Mouse (Mus musculus): ENCODE measurements around the gene Mrvi1. TPM values are rescaled to one million over a fixed set of nuclear protein-coding genes. Genes with fewer than 3 reads are reported as not detected.

Gene Mrvi1
- polyA plus RNA-seq, 1 experiment: 2.0 TPM

- H3K27ac ChIP-seq (ENCODE audit: control insufficient read depth, insufficient read depth, low read depth, low read length): no peak overlapping the region
- H3K36me3 ChIP-seq (ENCODE audit: control insufficient read depth, insufficient read depth, low read length): peaks cover 3% of the 10 kb centered on the region
- H3K4me1 ChIP-seq (ENCODE audit: control insufficient read depth, insufficient read depth, low read length): no peaks in the 10 kb centered on the region
- no peak overlapping the region for H3K4me3 ChIP-seq (ENCODE audit: control insufficient read depth, low read depth, low read length)
- no peaks in the 10 kb centered on the region for H3K27me3 ChIP-seq (ENCODE audit: control insufficient read depth, insufficient read depth, low read length)
- TF ChIP-seq CTCF (IDR thresholded peaks at IDR 0.05; ENCODE audit: control insufficient read depth, insufficient read depth, insufficient replicate concordance, low read depth, low read length) (no peak), POLR2A (IDR thresholded peaks at IDR 0.05; ENCODE audit: control insufficient read depth, low read depth, low read length) (no peak)
These were observed 158.0 kb downstream of the Mrvi1 start for GRCm38 (mm10) chr7:110823995-110824953.

GRCm38 (mm10) chr7:110823593-110823992 lies 158.7 kb downstream of the Mrvi1 start:
- Histone ChIP-seq H3K36me3 (ENCODE audit: control insufficient read depth, insufficient read depth, low read length) (peaks cover 3% of the 10 kb centered on the region), H3K27me3 (ENCODE audit: control insufficient read depth, insufficient read depth, low read length) (no peaks in the 10 kb centered on the region), H3K4me3 (ENCODE audit: control insufficient read depth, low read depth, low read length) (no peak overlapping the region), H3K4me1 (ENCODE audit: control insufficient read depth, insufficient read depth, low read length) (no peaks in the 10 kb centered on the region), H3K27ac (ENCODE audit: control insufficient read depth, insufficient read depth, low read depth, low read length) (no peak overlapping the region)
- no peak for TF ChIP-seq POLR2A (IDR thresholded peaks at IDR 0.05; ENCODE audit: control insufficient read depth, low read depth, low read length)
- TF ChIP-seq CTCF (IDR thresholded peaks at IDR 0.05; ENCODE audit: control insufficient read depth, insufficient read depth, insufficient replicate concordance, low read depth, low read length): no peak

- TF ChIP-seq POLR2A (IDR thresholded peaks at IDR 0.05; ENCODE audit: control insufficient read depth, low read depth, low read length) (no peak), CTCF (IDR thresholded peaks at IDR 0.05; ENCODE audit: control insufficient read depth, insufficient read depth, insufficient replicate concordance, low read depth, low read length) (no peak)
- Histone ChIP-seq H3K4me1 (ENCODE audit: control insufficient read depth, insufficient read depth, low read length) (no peaks in the 10 kb centered on the region), H3K36me3 (ENCODE audit: control insufficient read depth, insufficient read depth, low read length) (peaks cover 3% of the 10 kb centered on the region), H3K27me3 (ENCODE audit: control insufficient read depth, insufficient read depth, low read length) (no peaks in the 10 kb centered on the region), H3K4me3 (ENCODE audit: control insufficient read depth, low read depth, low read length) (no peak overlapping the region), H3K27ac (ENCODE audit: control insufficient read depth, insufficient read depth, low read depth, low read length) (no peak overlapping the region)
These were observed 159.2 kb downstream of the Mrvi1 start for GRCm38 (mm10) chr7:110823076-110823475.

- H3K36me3 ChIP-seq (ENCODE audit: control insufficient read depth, insufficient read depth, low read length): peaks cover 3% of the 10 kb centered on the region
- no peak for TF ChIP-seq POLR2A (IDR thresholded peaks at IDR 0.05; ENCODE audit: control insufficient read depth, low read depth, low read length)
- TF ChIP-seq CTCF (IDR thresholded peaks at IDR 0.05; ENCODE audit: control insufficient read depth, insufficient read depth, insufficient replicate concordance, low read depth, low read length): no peak
- no peaks in the 10 kb centered on the region for H3K4me1 ChIP-seq (ENCODE audit: control insufficient read depth, insufficient read depth, low read length)
- H3K27me3 ChIP-seq (ENCODE audit: control insufficient read depth, insufficient read depth, low read length): no peaks in the 10 kb centered on the region
- no peak overlapping the region for H3K27ac ChIP-seq (ENCODE audit: control insufficient read depth, insufficient read depth, low read depth, low read length)
- H3K4me3 ChIP-seq (ENCODE audit: control insufficient read depth, low read depth, low read length): no peak overlapping the region
These were observed 160.2 kb downstream of the Mrvi1 start for GRCm38 (mm10) chr7:110822055-110822454.

- TF ChIP-seq CTCF (IDR thresholded peaks at IDR 0.05; ENCODE audit: control insufficient read depth, insufficient read depth, insufficient replicate concordance, low read depth, low read length): no peak
- no peak for TF ChIP-seq POLR2A (IDR thresholded peaks at IDR 0.05; ENCODE audit: control insufficient read depth, low read depth, low read length)
- Histone ChIP-seq H3K4me1 (ENCODE audit: control insufficient read depth, insufficient read depth, low read length) (no peaks in the 10 kb centered on the region), H3K27me3 (ENCODE audit: control insufficient read depth, insufficient read depth, low read length) (no peaks in the 10 kb centered on the region), H3K27ac (ENCODE audit: control insufficient read depth, insufficient read depth, low read depth, low read length) (no peak overlapping the region), H3K4me3 (ENCODE audit: control insufficient read depth, low read depth, low read length) (no peak overlapping the region), H3K36me3 (ENCODE audit: control insufficient read depth, insufficient read depth, low read length) (peaks cover 3% of the 10 kb centered on the region)
These were observed 160.6 kb downstream of the Mrvi1 start for GRCm38 (mm10) chr7:110821653-110822052.

- H3K4me3 ChIP-seq (ENCODE audit: control insufficient read depth, low read depth, low read length): no peak overlapping the region
- no peak for TF ChIP-seq CTCF (IDR thresholded peaks at IDR 0.05; ENCODE audit: control insufficient read depth, insufficient read depth, insufficient replicate concordance, low read depth, low read length)
- no peak for TF ChIP-seq POLR2A (IDR thresholded peaks at IDR 0.05; ENCODE audit: control insufficient read depth, low read depth, low read length)
- no peaks in the 10 kb centered on the region for H3K27me3 ChIP-seq (ENCODE audit: control insufficient read depth, insufficient read depth, low read length)
- peaks cover 3% of the 10 kb centered on the region for H3K36me3 ChIP-seq (ENCODE audit: control insufficient read depth, insufficient read depth, low read length)
- no peak overlapping the region for H3K27ac ChIP-seq (ENCODE audit: control insufficient read depth, insufficient read depth, low read depth, low read length)
- H3K4me1 ChIP-seq (ENCODE audit: control insufficient read depth, insufficient read depth, low read length): no peaks in the 10 kb centered on the region
These were observed 161.2 kb downstream of the Mrvi1 start for GRCm38 (mm10) chr7:110821068-110821467.

GRCm38 (mm10) chr7:110818787-110819350 lies 163.4 kb downstream of the Mrvi1 start:
- no peaks in the 10 kb centered on the region for H3K4me1 ChIP-seq (ENCODE audit: control insufficient read depth, insufficient read depth, low read length)
- no peak overlapping the region for H3K4me3 ChIP-seq (ENCODE audit: control insufficient read depth, low read depth, low read length)
- H3K27me3 ChIP-seq (ENCODE audit: control insufficient read depth, insufficient read depth, low read length): no peaks in the 10 kb centered on the region
- peaks cover 3% of the 10 kb centered on the region for H3K36me3 ChIP-seq (ENCODE audit: control insufficient read depth, insufficient read depth, low read length)
- TF ChIP-seq POLR2A (IDR thresholded peaks at IDR 0.05; ENCODE audit: control insufficient read depth, low read depth, low read length) (no peak), CTCF (IDR thresholded peaks at IDR 0.05; ENCODE audit: control insufficient read depth, insufficient read depth, insufficient replicate concordance, low read depth, low read length) (no peak)
- no peak overlapping the region; the same call in 1 of the 2 replicates for H3K27ac ChIP-seq (ENCODE audit: control insufficient read depth, insufficient read depth, low read depth, low read length)

Other genes starting within 250 kb of the Mrvi1 start
- gene Ampd3, start 214.3 kb downstream of the Mrvi1 start, polyA plus RNA-seq (2012; rRNA removed): 1.8 and 2.5 TPM in 2 replicates
- 71.2 and 76.4 TPM in 2 replicates for gene Rnf141, start 138.0 kb downstream of the Mrvi1 start, polyA plus RNA-seq (2012; rRNA removed)
- gene Lyve1, start 119.2 kb downstream of the Mrvi1 start, polyA plus RNA-seq (2012; rRNA removed): 0.27 and 0.47 TPM in 2 replicates
- 17.3 and 19.3 TPM in 2 replicates for gene Ctr9, start 46.5 kb upstream of the Mrvi1 start, polyA plus RNA-seq (2012; rRNA removed)
- gene Eif4g2, start 100.6 kb upstream of the Mrvi1 start, polyA plus RNA-seq (2012; rRNA removed): 156 and 167 TPM in 2 replicates